12 mouse cellular contexts compared by ENCODE assay signal in genomic region chr10:75405916-75406315, GRCm38 (mm10). TPM values are rescaled to one million over a fixed set of nuclear protein-coding genes. Genes with fewer than 3 reads are reported as not detected.
"Had no signal": no experiment of that assay in that cellular context is flagged by ENCODE, and none has a peak within 500 bp of the region (broad histone marks: within the 10 kb centered on the region; RNA-seq: fewer than 3 reads in every experiment).

No protein-coding gene starts in this region.

- H3K9ac ChIP-seq: liver, embryonic 12.5 days; liver, embryonic 15.5 days; lung, embryonic 15.5 days; midbrain, embryonic 15.5 days; neural tube, embryonic 13.5 days had no signal

- H3K4me1 ChIP-seq: lung, embryonic 15.5 days; neural tube, embryonic 13.5 days had no signal

- H3K4me3 ChIP-seq: layer of hippocampus, adult 2 months; liver, embryonic 12.5 days; liver, embryonic 15.5 days; lung, embryonic 15.5 days; midbrain, embryonic 15.5 days; neural tube, embryonic 13.5 days had no signal

- H3K4me2 ChIP-seq: liver, embryonic 12.5 days; liver, embryonic 15.5 days; midbrain, embryonic 11.5 days; midbrain, embryonic 15.5 days; neural tube, embryonic 13.5 days had no signal

- ATAC-seq: midbrain, embryonic 15.5 days had no signal

- H3K9me3 ChIP-seq: liver, embryonic 12.5 days; liver, embryonic 15.5 days; lung, embryonic 15.5 days; midbrain, embryonic 15.5 days; neural tube, embryonic 13.5 days had no signal

- DNase-seq: kidney, postnatal 25 days; layer of hippocampus, adult 9-11 months; lung, postnatal 10 days; retina, postnatal 1 day; thymus, postnatal 25 days had no signal

- H3K27ac ChIP-seq: layer of hippocampus, adult 2 months; liver, embryonic 12.5 days; liver, embryonic 15.5 days; lung, embryonic 15.5 days; midbrain, embryonic 15.5 days; neural tube, embryonic 13.5 days had no signal

- H3K36me3 ChIP-seq: liver, embryonic 12.5 days; liver, embryonic 15.5 days; lung, embryonic 15.5 days; midbrain, embryonic 15.5 days; neural tube, embryonic 13.5 days had no signal

- H3K27me3 ChIP-seq: liver, embryonic 12.5 days; liver, embryonic 15.5 days; lung, embryonic 15.5 days; midbrain, embryonic 15.5 days; neural tube, embryonic 13.5 days had no signal

RNA-seq across cellular contexts. Expression of gene Upb1, which starts 5.0 kb away (rescaled TPM):
- polyA plus RNA-seq: midbrain, embryonic 11.5 days; neural tube, embryonic 13.5 days had no signal
